Mouse (Mus musculus): ENCODE measurements around the gene Ccdc59. TPM values are rescaled to one million over a fixed set of nuclear protein-coding genes. Genes with fewer than 3 reads are reported as not detected.

Gene Ccdc59
- 38.0 and 41.3 TPM in 2 replicates for polyA plus RNA-seq (2014; fragmentation: Nextera tagmentation; extraction: Ambion mirVana)

DNA sequence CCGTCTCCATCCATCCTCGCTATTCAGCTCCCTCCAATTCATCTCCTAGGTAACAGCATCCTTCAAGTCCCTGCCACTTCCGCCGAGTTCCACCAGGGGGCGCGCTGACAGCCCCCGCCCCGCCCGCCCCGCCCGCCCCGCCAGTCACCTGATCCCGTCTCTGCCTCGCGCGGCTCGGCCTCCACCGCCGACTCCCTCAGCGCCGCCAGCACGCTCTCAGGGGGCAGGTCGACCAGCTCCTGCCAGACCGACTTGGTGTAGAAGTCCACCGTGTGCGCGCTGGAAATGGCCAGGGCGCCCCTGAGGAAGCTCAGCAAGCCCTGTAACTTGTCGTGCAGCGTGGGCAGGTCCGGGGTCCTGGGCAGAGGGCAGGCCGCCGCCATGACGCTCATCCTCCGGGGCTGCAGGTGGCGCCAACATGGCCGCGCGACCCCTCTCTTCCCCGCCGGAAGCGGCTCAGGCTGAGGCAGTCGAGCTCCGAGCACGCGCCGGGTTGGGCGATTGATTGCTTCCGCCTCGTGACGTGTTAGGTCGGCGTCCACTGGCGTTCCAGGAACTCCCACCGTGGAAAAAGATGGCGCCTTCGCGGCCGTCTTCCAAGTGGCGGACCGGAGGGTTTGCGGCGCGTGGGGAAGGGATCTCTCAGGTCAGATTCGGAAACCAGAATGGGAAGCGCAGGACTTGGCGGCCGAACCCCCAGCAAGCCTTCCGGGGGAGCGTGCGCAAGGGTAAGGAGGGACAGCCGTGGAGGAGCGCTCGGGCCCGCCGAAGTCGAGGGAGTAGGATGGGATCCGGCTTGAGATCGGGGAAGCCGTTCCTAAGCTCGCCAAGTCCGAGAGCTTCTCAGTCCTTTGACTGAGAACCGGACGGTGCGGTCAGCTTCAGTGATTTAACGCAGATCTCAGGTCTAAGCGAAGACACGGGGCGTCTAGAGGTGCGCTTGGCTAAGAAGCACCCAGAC is at the start of gene Ccdc59, which contains the start of gene Mettl25:
Gene Ccdc59, plus strand, starts transcription at position 140 of the 961 bp plus-strand sequence.
Gene Mettl25, minus strand, starts transcription at position 453 of the 961 bp plus-strand sequence.
- peak within 1 kb of the TSS; percentile 95 to 99 for H3K27ac ChIP-seq (replicated peaks in 1 of 2; ENCODE audit: control insufficient read depth in 1 of 2, insufficient read depth in 1 of 2, low read depth in 2 of 2, low read length in 2 of 2)
- no peaks in the 10 kb centered on the region for H3K27me3 ChIP-seq (ENCODE audit: control insufficient read depth, insufficient read depth, low read length)
- peak within 1 kb of the TSS; percentile 91 for H3K4me2 ChIP-seq (ENCODE audit: low read length)
- peak within 1 kb of the TSS; percentile 84 for H3K9ac ChIP-seq (ENCODE audit: low read length)
- H3K4me3 ChIP-seq (ENCODE audit: control insufficient read depth in 1 of 2, insufficient read depth in 1 of 2, low read depth in 1 of 2, low read length in 2 of 2): peak within 1 kb of the TSS; percentile 71 to 84
- peaks cover 41% of the 10 kb centered on the region for H3K36me3 ChIP-seq (ENCODE audit: control insufficient read depth, insufficient read depth, low read length)
- ATAC-seq (ENCODE audit: insufficient number of reproducible peaks, insufficient read depth, low FRiP score, low read depth): peak; percentile 98
- H3K4me1 ChIP-seq (ENCODE audit: control insufficient read depth in 2 of 2, insufficient read depth in 2 of 2, low read length in 2 of 2): peaks cover 2 to 3% of the 10 kb centered on the region in 2 experiments
- under 1% methylated on average over 88 of the region's 90 CpGs for WGBS
- H3K9me3 ChIP-seq (ENCODE audit: control insufficient read depth, low read length): no peaks in the 10 kb centered on the region

DNA sequence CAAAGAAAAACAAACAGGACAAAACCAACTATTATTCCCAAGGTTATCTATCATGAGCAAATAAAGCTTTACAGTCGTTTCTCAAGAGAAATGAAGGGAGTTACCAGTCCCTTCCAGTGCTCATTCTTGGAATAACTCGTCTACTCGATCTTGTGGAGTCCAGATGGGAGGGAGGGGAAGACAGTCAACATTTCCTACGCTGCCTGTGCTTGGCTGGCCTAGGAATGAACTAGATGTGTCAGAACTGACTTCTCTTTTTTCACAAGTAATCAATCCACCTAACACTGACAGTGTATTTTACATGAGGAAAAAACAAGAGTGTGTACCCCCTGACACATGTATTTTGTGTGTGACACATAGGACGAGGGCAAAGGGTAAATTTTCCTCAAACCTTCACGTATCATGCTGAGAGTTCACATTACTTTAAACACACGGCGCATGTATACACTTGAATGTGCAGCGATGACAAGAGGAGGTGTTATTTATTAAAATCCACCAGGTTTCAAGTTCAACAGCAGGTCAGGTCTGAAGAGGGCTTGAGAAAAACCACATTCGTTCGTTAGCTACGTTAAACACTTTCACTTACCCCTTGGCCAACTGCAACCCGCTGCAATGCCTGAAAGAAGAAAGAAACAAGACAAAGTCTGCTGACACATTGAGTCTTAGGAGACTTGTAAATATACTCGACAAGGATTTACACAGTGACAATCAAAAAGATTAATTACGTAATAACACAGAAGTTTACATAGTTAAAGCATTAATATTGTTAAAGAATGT is 46.9 kb upstream of the Ccdc59 start:
- no peak overlapping the region for H3K4me3 ChIP-seq (ENCODE audit: control insufficient read depth in 1 of 2, insufficient read depth in 1 of 2, low read depth in 1 of 2, low read length in 2 of 2)
- ATAC-seq (ENCODE audit: insufficient number of reproducible peaks, insufficient read depth, low FRiP score, low read depth): no peak
- 0 out of 4 replicates have a peak, but pooled peaks cover 0 to 4% of the 10 kb centered on the region in 2 experiments for H3K4me1 ChIP-seq (ENCODE audit: control insufficient read depth in 2 of 2, insufficient read depth in 2 of 2, low read length in 2 of 2)
- no peaks in the 10 kb centered on the region for H3K9me3 ChIP-seq (ENCODE audit: control insufficient read depth, low read length)
- H3K36me3 ChIP-seq (ENCODE audit: control insufficient read depth, insufficient read depth, low read length): peaks cover 13% of the 10 kb centered on the region
- no peak overlapping the region for H3K9ac ChIP-seq (ENCODE audit: low read length)
- H3K27me3 ChIP-seq (ENCODE audit: control insufficient read depth, insufficient read depth, low read length): no peaks in the 10 kb centered on the region
- 67% methylated on average over 15 of the region's 15 CpGs for WGBS
- no peak overlapping the region for H3K27ac ChIP-seq (replicated peaks in 1 of 2; ENCODE audit: control insufficient read depth in 1 of 2, insufficient read depth in 1 of 2, low read depth in 2 of 2, low read length in 2 of 2)
- no peak overlapping the region for H3K4me2 ChIP-seq (ENCODE audit: low read length)

DNA sequence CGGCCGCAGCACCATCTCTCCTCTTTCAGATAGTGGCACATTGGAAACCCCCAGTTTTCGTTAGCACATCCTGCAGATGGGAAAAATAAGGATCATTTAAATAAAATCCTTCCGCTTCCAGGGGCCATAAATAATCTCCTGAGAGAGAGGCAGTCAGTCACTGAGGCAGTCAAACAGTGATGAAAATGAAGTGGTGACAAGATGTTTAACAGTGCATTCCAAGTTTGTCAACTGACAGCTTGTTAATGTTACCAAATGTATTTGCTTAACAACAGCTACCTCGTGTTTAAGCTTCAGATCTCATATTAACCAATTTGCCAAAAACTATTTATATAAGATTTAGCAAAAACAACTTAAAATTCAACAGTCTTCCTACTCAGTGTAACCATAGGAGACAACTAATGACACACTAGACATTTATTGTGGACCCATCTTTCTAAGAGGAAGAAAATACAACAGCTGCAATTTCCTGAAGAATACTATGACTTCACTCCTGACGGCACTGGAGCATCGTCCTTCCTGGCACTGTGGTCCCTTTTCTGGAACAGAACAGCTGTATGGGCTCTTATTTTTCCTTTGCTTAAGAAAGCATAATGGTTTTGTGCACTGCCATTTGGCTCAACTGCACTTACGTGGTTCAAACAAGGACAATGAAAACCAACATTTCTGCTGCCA is 43.5 kb upstream of the Ccdc59 start:
- Histone ChIP-seq H3K4me3 (ENCODE audit: control insufficient read depth in 1 of 2, insufficient read depth in 1 of 2, low read depth in 1 of 2, low read length in 2 of 2) (no peak overlapping the region), H3K4me1 (ENCODE audit: control insufficient read depth in 2 of 2, insufficient read depth in 2 of 2, low read length in 2 of 2) (0 out of 4 replicates have a peak, but pooled peaks cover 0 to 4% of the 10 kb centered on the region in 2 experiments), H3K4me2 (ENCODE audit: low read length) (no peak overlapping the region), H3K9ac (ENCODE audit: low read length) (no peak overlapping the region), H3K27me3 (ENCODE audit: control insufficient read depth, insufficient read depth, low read length) (no peaks in the 10 kb centered on the region), H3K9me3 (ENCODE audit: control insufficient read depth, low read length) (no peaks in the 10 kb centered on the region), H3K27ac (replicated peaks in 1 of 2; ENCODE audit: control insufficient read depth in 1 of 2, insufficient read depth in 1 of 2, low read depth in 2 of 2, low read length in 2 of 2) (no peak overlapping the region), H3K36me3 (ENCODE audit: control insufficient read depth, insufficient read depth, low read length) (peaks cover 9% of the 10 kb centered on the region)
- 64% methylated on average over 8 of the region's 8 CpGs for WGBS
- ATAC-seq (ENCODE audit: insufficient number of reproducible peaks, insufficient read depth, low FRiP score, low read depth): no peak

DNA sequence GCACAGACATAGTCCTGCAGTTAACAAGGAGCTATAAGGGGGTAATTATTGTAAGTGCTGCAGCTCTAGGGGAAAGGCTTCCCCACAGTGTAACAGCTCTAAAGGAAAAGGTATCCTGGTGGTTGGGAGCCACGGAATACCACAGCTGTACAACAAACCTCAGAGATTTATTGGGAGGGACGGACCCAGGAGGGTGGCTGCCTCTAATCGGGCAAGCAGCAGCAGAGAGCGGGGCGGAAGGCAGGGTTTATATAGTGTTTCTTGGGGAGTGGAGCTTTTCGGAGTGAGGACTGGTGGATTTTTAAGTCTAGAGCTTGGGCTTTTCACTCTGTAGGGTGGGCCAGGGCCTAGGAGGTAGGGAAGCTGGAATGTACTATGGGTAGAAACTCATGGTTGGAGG is 39.7 kb upstream of the Ccdc59 start:
- Histone ChIP-seq H3K9me3 (ENCODE audit: control insufficient read depth, low read length) (no peaks in the 10 kb centered on the region), H3K9ac (ENCODE audit: low read length) (no peak overlapping the region), H3K36me3 (ENCODE audit: control insufficient read depth, insufficient read depth, low read length) (no peaks in the 10 kb centered on the region), H3K27ac (replicated peaks in 1 of 2; ENCODE audit: control insufficient read depth in 1 of 2, insufficient read depth in 1 of 2, low read depth in 2 of 2, low read length in 2 of 2) (no peak overlapping the region), H3K4me2 (ENCODE audit: low read length) (no peak overlapping the region), H3K4me3 (ENCODE audit: control insufficient read depth in 1 of 2, insufficient read depth in 1 of 2, low read depth in 1 of 2, low read length in 2 of 2) (no peak overlapping the region), H3K4me1 (ENCODE audit: control insufficient read depth in 2 of 2, insufficient read depth in 2 of 2, low read length in 2 of 2) (0 out of 4 replicates have a peak, but pooled peaks cover 0 to 4% of the 10 kb centered on the region in 2 experiments), H3K27me3 (ENCODE audit: control insufficient read depth, insufficient read depth, low read length) (no peaks in the 10 kb centered on the region)
- WGBS: 88% methylated on average over 6 of the region's 6 CpGs
- no peak for ATAC-seq (ENCODE audit: insufficient number of reproducible peaks, insufficient read depth, low FRiP score, low read depth)

DNA sequence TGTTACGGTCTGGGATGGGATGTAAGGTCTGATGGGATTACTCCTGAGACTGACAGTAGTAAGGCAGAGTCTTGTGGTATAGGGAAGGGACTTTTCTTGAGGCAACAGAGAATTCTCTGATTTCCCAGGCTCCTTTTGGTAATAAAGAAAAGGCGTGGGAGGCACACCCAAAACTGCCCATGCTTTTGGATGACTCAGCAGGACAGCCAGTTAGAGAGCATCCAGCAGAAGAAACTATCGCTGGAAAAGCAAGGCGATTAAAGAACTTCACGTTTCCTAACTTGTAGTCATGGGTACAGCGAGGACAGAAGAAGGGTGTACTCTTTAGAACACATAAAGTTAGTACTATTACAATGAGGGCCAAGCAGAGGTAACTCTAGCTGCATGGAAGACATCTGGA is 38.7 kb upstream of the Ccdc59 start:
- Histone ChIP-seq H3K27me3 (ENCODE audit: control insufficient read depth, insufficient read depth, low read length) (no peaks in the 10 kb centered on the region), H3K9ac (ENCODE audit: low read length) (no peak overlapping the region), H3K36me3 (ENCODE audit: control insufficient read depth, insufficient read depth, low read length) (no peaks in the 10 kb centered on the region), H3K4me1 (ENCODE audit: control insufficient read depth in 2 of 2, insufficient read depth in 2 of 2, low read length in 2 of 2) (0 out of 4 replicates have a peak, but pooled peaks cover 0 to 4% of the 10 kb centered on the region in 2 experiments), H3K9me3 (ENCODE audit: control insufficient read depth, low read length) (no peaks in the 10 kb centered on the region), H3K4me2 (ENCODE audit: low read length) (no peak overlapping the region), H3K27ac (replicated peaks in 1 of 2; ENCODE audit: control insufficient read depth in 1 of 2, insufficient read depth in 1 of 2, low read depth in 2 of 2, low read length in 2 of 2) (no peak overlapping the region), H3K4me3 (ENCODE audit: control insufficient read depth in 1 of 2, insufficient read depth in 1 of 2, low read depth in 1 of 2, low read length in 2 of 2) (no peak overlapping the region)
- ATAC-seq (ENCODE audit: insufficient number of reproducible peaks, insufficient read depth, low FRiP score, low read depth): no peak
- 91% methylated on average over 6 of the region's 6 CpGs for WGBS

DNA sequence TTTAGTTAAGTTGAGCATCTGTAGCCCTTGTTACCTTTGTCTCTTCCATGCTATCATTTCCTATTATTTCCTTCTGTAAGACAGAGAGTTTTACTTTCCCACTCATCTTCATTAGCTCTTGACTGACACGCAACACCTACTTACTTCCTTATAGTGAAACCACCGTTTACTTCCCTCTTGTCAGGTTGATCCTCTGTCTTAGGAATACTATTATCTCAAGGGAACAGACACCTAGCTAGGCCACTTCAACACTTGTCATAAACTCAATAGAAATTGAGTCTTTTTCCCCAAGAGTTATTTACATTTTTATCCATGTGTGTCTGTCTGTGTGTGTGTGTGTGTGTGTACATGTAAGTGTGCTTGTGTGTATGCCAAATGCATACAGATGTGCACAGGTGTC is 37.4 kb upstream of the Ccdc59 start:
- Histone ChIP-seq H3K4me2 (ENCODE audit: low read length) (no peak overlapping the region), H3K27me3 (ENCODE audit: control insufficient read depth, insufficient read depth, low read length) (no peaks in the 10 kb centered on the region), H3K36me3 (ENCODE audit: control insufficient read depth, insufficient read depth, low read length) (no peaks in the 10 kb centered on the region), H3K9ac (ENCODE audit: low read length) (no peak overlapping the region), H3K4me1 (ENCODE audit: control insufficient read depth in 2 of 2, insufficient read depth in 2 of 2, low read length in 2 of 2) (no peaks in the 10 kb centered on the region), H3K9me3 (ENCODE audit: control insufficient read depth, low read length) (no peaks in the 10 kb centered on the region), H3K4me3 (ENCODE audit: control insufficient read depth in 1 of 2, insufficient read depth in 1 of 2, low read depth in 1 of 2, low read length in 2 of 2) (no peak overlapping the region), H3K27ac (replicated peaks in 1 of 2; ENCODE audit: control insufficient read depth in 1 of 2, insufficient read depth in 1 of 2, low read depth in 2 of 2, low read length in 2 of 2) (no peak overlapping the region)
- ATAC-seq (ENCODE audit: insufficient number of reproducible peaks, insufficient read depth, low FRiP score, low read depth): no peak
- 86% methylated on average over 2 of the region's 2 CpGs for WGBS

Measured in heart, embryonic 14.5 days (tissue).